Mouse (Mus musculus) cerebellum, postnatal 36 days (tissue): Measurements from ENCODE around the gene Clec4a2.
"Not testable (repeated sequence)": the region's sequence is repeated elsewhere in the genome, so short reads cannot be mapped to it uniquely, and the experiment has no call there.

ENCODE experiments used
- DNase-seq, 2 experiments: peaks; one replicate each; pipeline ENCODE4 v3.0.0; 2021 to 2022; ENCODE audit warnings: mixed read lengths in 2 of 2

Clec4a2 gene

GRCm38 (mm10) chr6:123106128-123106527, at the start of gene Clec4a2:
Clec4a2 (plus strand) TSS chr6:123106428.
- DNase-seq, result not testable (repeated sequence)

- DNase-seq, result no peak
Measured at GRCm38 (mm10) chr6:123095125-123095843, 10.9 kb upstream of the Clec4a2 start.

GRCm38 (mm10) chr6:123123195-123123594, 17.0 kb downstream of the Clec4a2 start:
- DNase-seq, result no peak

- no peak for DNase-seq
Measured at GRCm38 (mm10) chr6:123127173-123127572, 20.9 kb downstream of the Clec4a2 start.

- DNase-seq, result not testable (repeated sequence)
Measured at GRCm38 (mm10) chr6:123137766-123138526, 31.7 kb downstream of the Clec4a2 start.

GRCm38 (mm10) chr6:123170106-123170505, 63.9 kb downstream of the Clec4a2 start:
- DNase-seq, result no peak

GRCm38 (mm10) chr6:123171040-123171439, 64.8 kb downstream of the Clec4a2 start:
- no peak for DNase-seq

GRCm38 (mm10) chr6:123172593-123172992, 66.4 kb downstream of the Clec4a2 start, which contains the start of gene Clec4b2:
Clec4b2 (plus strand) TSS chr6:123172893.
- no peak for DNase-seq

GRCm38 (mm10) chr6:123175549-123175948, 69.3 kb downstream of the Clec4a2 start:
- DNase-seq, result no peak

- DNase-seq, result not testable (repeated sequence)
Measured at GRCm38 (mm10) chr6:123184862-123185261, 78.6 kb downstream of the Clec4a2 start.
